Mouse (Mus musculus) layer of hippocampus, postnatal 25 days (tissue): ENCODE data around the gene Slc48a1. TPM values are rescaled to one million over a fixed set of nuclear protein-coding genes. Genes with fewer than 3 reads are reported as not detected.

Source experiments
- DNase-seq, 2 experiments: peaks; one replicate each; pipeline ENCODE4 v3.0.0; 2022; ENCODE audit warnings: mixed read lengths in 2 of 2, low spot score in 1 of 2; ENCODE audit errors: extremely low spot score in 1 of 2
- total RNA-seq, 2 experiments: library from RNA; stranded (reverse); gene quantifications; 2 replicates each; pipeline ENCODE4 v1.2.3; 2021

The Slc48a1 gene
- total RNA-seq, 2 experiments from 2014 or later: 151 to 169 TPM

DNA sequence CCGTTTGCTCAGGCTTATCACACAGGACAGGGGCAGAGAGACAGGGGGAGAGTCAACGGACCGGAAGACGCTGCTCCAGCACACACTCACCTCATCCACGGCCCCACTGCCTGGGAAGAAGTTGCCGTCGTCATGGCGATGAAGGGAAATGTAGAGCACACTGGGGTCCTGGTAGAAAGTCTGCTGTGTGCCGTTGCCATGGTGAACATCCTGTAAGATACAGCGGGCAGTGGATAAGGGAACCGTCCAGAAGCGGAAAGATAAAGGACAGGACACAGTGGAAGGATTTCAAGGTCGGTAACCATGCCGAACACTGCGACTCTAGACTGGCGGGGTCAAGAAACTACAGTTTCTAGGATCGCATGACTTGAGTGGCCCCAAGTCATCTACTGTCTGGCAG, 19.8 kb downstream of the Slc48a1 start:
- no peak for DNase-seq

DNA sequence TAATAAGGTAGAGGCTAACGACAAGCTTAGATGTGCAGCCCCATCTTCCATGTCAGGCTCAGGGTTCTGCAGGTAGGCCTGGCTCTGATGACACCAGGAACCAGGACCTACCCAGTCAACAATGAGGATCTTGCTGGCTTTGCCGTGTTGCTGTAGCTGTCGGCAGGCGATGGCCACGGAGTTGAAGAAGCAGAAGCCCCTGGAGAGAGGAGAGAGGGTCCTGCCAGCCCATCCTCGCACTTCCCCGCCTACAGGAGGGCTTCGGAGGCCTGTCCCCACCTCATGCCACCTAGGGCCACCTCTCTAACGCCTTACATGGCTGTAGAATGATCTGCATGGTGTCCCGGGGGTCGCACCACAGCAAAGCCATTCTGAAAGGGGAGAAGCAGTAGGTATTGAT, 21.1 kb downstream of the Slc48a1 start:
- no peak for DNase-seq

DNA sequence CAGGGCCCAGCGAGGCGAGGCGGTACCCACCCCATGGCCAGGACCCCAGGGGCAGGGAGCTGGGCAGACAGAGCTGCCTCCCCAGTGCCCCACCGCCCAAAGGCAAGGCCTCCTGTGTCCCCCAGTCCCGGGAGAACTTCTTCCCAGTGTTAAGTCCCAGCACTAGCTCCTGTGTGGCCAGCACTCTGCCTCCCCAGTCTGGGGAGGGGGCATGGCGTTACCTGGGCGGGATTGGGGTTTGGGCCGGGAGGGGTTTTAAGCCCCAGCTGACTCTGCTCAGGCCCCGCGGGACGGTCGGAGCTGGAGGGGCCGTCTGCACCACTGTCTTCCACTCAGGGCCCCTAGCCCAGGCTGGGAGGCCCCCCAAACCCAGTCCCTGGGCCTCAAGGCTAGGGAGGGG, 22.5 kb downstream of the Slc48a1 start:
- no peak for DNase-seq

DNA sequence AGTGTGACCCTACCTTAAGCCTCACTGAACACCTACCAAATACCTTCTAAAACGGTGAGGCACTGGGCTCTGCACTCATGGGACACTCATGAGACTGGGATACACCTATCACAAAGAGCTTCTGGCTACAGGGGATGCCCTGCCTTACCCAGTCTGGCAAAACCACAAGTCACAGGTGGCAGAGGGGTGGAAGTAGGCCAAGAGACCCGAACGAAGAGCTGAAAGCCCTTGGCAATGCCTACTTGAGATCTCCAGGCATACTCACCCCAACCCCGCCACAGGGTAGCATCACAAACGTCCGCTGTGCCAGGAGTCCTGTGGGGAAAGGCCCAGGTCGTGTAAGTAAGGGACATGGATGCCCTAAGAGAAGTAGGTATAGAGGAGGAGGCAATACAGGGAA, 23.5 kb downstream of the Slc48a1 start:
- no peak for DNase-seq

DNA sequence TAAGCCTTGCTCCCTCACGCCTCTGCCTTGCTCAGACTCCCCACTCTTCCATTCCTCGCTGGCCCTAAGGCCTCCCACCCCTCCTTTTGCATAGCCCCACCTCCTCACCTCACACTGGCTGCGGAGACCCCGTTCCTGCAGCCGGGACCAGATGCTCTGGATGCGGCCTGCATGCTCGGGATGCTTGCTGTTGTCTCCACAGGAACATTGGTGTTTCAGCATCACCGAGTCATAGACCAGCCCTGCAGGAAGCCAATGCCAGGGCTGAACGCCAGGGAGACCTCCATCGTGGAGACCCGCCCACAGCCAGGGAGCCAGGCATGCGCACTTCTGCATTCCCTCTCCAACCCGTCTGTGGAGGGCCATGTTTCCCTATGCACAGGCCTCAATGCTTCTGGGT, 24.3 kb downstream of the Slc48a1 start:
- DNase-seq: no peak

DNA sequence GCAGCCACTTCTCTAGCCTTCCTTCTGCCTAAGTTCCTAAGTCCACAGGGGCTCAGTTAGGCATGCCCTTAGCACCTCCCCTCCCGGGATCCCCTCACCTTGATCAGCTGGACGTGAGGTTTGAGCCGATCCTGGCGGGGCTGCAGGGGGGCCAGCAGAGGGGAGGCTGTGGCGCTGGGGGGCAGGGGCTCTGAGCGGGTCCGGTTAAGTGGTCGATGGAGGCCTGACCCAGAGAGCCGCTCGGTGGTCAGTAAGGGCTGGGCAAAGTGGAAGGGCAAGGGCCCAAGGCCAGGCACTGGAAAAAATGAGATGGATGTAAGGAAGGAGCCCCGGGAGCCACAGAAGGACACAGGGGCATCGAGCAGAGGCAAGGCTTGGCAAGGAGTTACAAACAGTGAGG, 29.5 kb downstream of the Slc48a1 start:
- no peak for DNase-seq

GRCm38 (mm10) chr15:97808532-97808931, 30.2 kb downstream of the Slc48a1 start:
- DNase-seq: no peak

- DNase-seq: no peak
Observed at GRCm38 (mm10) chr15:97809206-97809605, 30.9 kb downstream of the Slc48a1 start.

DNA sequence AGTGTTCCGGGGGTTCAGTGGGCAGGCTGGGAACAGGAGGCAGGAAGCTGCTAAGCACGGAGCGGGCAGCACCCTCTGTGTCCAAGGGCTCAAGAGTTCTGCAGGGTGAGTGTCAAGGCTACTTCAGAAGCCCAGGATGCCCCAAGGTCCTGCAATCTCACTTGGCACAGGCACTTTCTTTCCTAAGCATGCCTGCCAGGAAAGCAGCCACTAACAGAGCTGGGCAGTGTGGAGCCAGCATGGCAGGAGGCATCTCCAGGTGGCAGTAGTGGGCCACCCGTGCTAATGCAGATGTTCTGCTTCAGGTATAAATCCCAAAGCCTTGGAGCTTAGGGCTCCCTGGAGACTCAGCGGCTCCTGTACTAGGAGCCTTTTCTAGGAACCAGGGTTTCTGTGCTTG, 31.6 kb downstream of the Slc48a1 start:
- DNase-seq: no peak

GRCm38 (mm10) chr15:97810399-97810798, 32.1 kb downstream of the Slc48a1 start:
- DNase-seq: no peak

GRCm38 (mm10) chr15:97811307-97811706, 33.0 kb downstream of the Slc48a1 start:
- DNase-seq: no peak

GRCm38 (mm10) chr15:97812126-97812525, 33.8 kb downstream of the Slc48a1 start:
- DNase-seq: peak; percentile 55 to 66

GRCm38 (mm10) chr15:97812875-97813274, 34.6 kb downstream of the Slc48a1 start:
- no peak for DNase-seq

DNA sequence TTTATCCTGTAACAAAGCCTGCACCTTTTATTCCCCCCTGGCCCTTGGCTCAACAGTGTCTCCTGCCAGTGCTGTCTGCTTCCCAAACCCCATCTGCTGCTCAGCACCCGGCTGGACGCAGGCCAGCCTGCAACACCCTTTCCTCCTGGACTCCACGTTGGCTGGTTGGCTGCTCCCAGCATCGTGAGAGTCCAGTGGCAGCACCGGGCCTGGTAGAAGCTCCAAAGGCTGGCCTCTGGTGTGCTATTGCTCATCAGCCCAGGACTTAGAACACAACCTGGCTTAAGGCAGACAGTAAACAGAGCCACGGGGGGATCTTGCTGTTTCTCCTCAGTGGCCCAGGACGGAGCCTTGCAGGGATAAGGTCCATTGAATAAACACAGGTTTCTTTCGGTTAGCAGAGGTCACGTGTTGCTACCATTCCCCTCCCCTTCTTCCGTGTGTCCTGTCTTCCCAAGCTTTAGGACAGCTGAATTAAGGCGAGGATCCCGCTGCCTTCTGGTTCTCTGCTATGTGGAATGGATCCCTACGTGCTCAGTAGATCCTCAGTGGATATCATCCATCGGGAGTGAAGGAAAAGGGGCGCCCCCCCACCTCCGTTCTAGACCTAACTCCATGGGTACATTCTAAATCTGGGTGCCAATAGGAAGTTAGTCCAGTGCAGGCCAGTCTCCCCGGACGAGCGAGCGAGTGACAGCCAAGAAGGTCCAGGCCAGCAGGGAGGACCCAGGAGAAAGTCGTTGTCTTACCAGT, 35.3 kb downstream of the Slc48a1 start:
- no peak for DNase-seq

DNA sequence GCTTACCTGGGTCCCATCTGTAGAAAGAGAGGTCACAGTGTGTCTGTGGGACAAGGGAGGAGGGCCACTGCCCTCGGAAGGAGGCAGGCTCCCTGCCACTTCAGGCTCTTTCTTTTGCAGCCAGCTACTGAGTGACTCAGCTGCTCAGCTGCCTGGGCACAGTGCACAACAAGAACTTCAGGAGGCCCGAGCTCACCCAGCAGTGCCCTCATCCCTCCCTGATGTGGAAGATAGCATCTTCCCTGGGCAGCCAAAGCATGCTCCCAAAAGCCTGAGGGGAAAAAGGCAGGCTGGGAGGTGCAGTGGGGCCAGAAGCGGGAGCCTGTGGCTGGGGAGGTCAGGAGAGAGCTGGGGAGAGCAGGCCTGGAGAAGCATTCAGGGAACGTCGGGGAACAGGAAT, 36.4 kb downstream of the Slc48a1 start:
- DNase-seq: no peak

DNA sequence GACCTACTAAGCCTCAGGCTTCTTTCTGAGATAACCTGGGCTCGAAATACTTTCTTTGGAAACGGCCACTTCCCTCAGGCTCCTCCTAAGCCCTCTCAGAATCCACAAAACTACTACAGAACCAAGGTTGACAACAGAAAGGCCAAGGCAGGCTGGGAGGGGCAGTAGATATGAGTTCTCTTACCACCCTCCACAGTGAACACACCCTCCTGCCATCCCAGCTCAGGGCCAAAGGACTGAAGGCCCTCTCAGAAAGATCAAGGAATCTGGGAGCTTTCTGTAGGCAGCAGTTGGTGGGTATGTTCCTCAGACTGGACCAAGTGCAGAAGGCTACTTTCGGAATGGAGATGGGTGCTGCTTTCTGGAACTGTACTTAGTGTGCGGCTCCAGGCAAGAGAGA, 36.9 kb downstream of the Slc48a1 start:
- no peak for DNase-seq

GRCm38 (mm10) chr15:97816199-97816994, 38.1 kb downstream of the Slc48a1 start:
- no peak for DNase-seq

DNA sequence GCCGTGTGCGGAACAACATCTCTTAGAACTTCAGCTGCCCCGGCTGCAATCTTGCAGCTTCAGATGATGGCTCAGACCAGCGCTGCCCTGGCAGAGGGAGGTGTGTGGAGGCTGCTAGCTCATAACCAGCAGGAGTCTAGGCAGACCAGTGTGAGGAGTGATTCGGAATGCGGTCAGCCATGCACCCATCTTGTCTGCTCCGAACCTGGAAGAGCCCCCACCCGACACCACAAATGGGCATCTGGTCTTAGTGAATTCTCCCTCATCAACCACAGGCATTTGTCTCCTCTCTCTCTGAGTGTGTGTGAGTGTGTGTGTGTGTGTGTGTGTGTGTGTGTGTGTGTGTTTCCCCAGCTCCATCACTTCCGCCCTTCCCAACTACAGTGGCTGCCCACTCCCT, 41.6 kb downstream of the Slc48a1 start:
- no peak for DNase-seq

- no peak for DNase-seq
Observed at GRCm38 (mm10) chr15:97821321-97821982, 43.1 kb downstream of the Slc48a1 start.

- no peak for DNase-seq
Observed at GRCm38 (mm10) chr15:97821983-97822363, 43.7 kb downstream of the Slc48a1 start.

DNA sequence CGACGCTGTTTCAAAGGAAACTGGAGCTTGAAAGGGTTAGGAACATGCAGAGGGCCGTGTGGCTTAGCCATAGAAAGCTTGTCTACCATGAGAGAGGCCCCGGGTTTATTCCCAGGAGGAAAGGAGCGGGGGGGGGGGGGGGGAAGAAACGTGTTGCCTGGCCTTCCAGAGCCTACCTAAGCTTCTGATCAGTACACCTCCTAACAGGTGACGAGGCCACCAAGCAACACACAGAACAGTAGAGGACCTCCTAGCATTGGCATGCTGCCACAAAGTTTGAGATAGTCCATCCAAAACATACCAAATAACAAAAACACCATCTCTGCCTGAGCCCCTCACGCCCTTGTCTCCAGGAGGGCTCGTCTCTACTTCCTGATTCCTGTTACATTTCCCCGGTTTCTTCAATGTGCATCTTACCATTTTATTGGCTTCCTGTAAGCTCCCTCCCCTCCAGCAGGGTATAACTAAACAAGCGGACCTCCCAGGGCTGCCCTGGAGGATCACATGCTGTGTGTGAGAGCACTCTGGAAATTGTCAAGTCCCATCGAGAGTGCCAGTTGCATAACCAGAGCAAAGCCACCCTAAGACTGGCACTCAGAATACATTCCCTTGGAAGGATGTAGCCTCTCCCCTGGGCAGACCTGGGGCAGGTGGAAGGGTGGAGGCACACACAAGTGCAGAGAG, 44.4 kb downstream of the Slc48a1 start:
- no peak for DNase-seq
